Mouse (Mus musculus): ENCODE data around the gene Poln. TPM values are rescaled to one million over a fixed set of nuclear protein-coding genes. Genes with fewer than 3 reads are reported as not detected.

Poln gene
- polyA plus RNA-seq, 1 experiment: not detected

- H3K9me3 ChIP-seq (ENCODE audit: control insufficient read depth, low read length): no peaks in the 10 kb centered on the region
- H3K36me3 ChIP-seq (ENCODE audit: control insufficient read depth): peaks cover 39% of the 10 kb centered on the region
- no peaks in the 10 kb centered on the region for H3K27me3 ChIP-seq (ENCODE audit: control insufficient read depth)
- TF ChIP-seq TAL1 (IDR thresholded peaks at IDR 0.05; ENCODE audit: low read length) (no peak), GATA1 (IDR thresholded peaks at IDR 0.05; ENCODE audit: low read length) (no peak)
- peak overlapping the region; percentile 88 for H3K4me3 ChIP-seq (replicated peaks)
- peaks cover 42% of the 10 kb centered on the region for H3K4me1 ChIP-seq (ENCODE audit: control insufficient read depth)
Observed at GRCm38 (mm10) chr5:34167857-34168256, 1.4 kb downstream of the Poln start.

GRCm38 (mm10) chr5:34165793-34166192 lies 3.5 kb downstream of the Poln start:
- Histone ChIP-seq H3K4me3 (replicated peaks) (peak overlapping the region; percentile 59), H3K36me3 (ENCODE audit: control insufficient read depth) (peaks cover 59% of the 10 kb centered on the region), H3K27me3 (ENCODE audit: control insufficient read depth) (no peaks in the 10 kb centered on the region), H3K9me3 (ENCODE audit: control insufficient read depth, low read length) (no peaks in the 10 kb centered on the region), H3K4me1 (ENCODE audit: control insufficient read depth) (peaks cover 44% of the 10 kb centered on the region)
- TF ChIP-seq TAL1 (IDR thresholded peaks at IDR 0.05; ENCODE audit: low read length) (no peak), GATA1 (IDR thresholded peaks at IDR 0.05; ENCODE audit: low read length) (no peak)

GRCm38 (mm10) chr5:34148476-34148875 lies 20.8 kb downstream of the Poln start:
- TF ChIP-seq GATA1 (IDR thresholded peaks at IDR 0.05; ENCODE audit: low read length) (no peak), TAL1 (IDR thresholded peaks at IDR 0.05; ENCODE audit: low read length) (no peak)
- H3K4me3 ChIP-seq (replicated peaks): no peak overlapping the region
- no peaks in the 10 kb centered on the region for H3K27me3 ChIP-seq (ENCODE audit: control insufficient read depth)
- no peaks in the 10 kb centered on the region for H3K4me1 ChIP-seq (ENCODE audit: control insufficient read depth)
- no peaks in the 10 kb centered on the region for H3K9me3 ChIP-seq (ENCODE audit: control insufficient read depth, low read length)
- H3K36me3 ChIP-seq (ENCODE audit: control insufficient read depth): peaks cover 6% of the 10 kb centered on the region

- TF ChIP-seq GATA1 (IDR thresholded peaks at IDR 0.05; ENCODE audit: low read length) (no peak), TAL1 (IDR thresholded peaks at IDR 0.05; ENCODE audit: low read length) (no peak)
Observed at GRCm38 (mm10) chr5:34147554-34147953, 21.7 kb downstream of the Poln start.

GRCm38 (mm10) chr5:34139751-34140150 lies 29.5 kb downstream of the Poln start:
- no peak overlapping the region for H3K4me3 ChIP-seq (replicated peaks)
- H3K27me3 ChIP-seq (ENCODE audit: control insufficient read depth): no peaks in the 10 kb centered on the region
- H3K36me3 ChIP-seq (ENCODE audit: control insufficient read depth): no peaks in the 10 kb centered on the region
- H3K4me1 ChIP-seq (ENCODE audit: control insufficient read depth): no peaks in the 10 kb centered on the region
- no peaks in the 10 kb centered on the region for H3K9me3 ChIP-seq (ENCODE audit: control insufficient read depth, low read length)
- TF ChIP-seq GATA1 (IDR thresholded peaks at IDR 0.05; ENCODE audit: low read length) (no peak), TAL1 (IDR thresholded peaks at IDR 0.05; ENCODE audit: low read length) (no peak)

More at GRCm38 (mm10) chr5:34147554-34147953, 21.7 kb downstream of the Poln start:
- Histone ChIP-seq H3K4me1 (ENCODE audit: control insufficient read depth) (no peaks in the 10 kb centered on the region), H3K9me3 (ENCODE audit: control insufficient read depth, low read length) (no peaks in the 10 kb centered on the region), H3K4me3 (replicated peaks) (no peak overlapping the region), H3K36me3 (ENCODE audit: control insufficient read depth) (no peaks in the 10 kb centered on the region), H3K27me3 (ENCODE audit: control insufficient read depth) (no peaks in the 10 kb centered on the region)

- no peaks in the 10 kb centered on the region for H3K9me3 ChIP-seq (ENCODE audit: control insufficient read depth, low read length)
- TF ChIP-seq GATA1 (IDR thresholded peaks at IDR 0.05; ENCODE audit: low read length): no peak
- no peak for TF ChIP-seq TAL1 (IDR thresholded peaks at IDR 0.05; ENCODE audit: low read length)
- H3K27me3 ChIP-seq (ENCODE audit: control insufficient read depth): no peaks in the 10 kb centered on the region
- no peak overlapping the region for H3K4me3 ChIP-seq (replicated peaks)
- no peaks in the 10 kb centered on the region for H3K36me3 ChIP-seq (ENCODE audit: control insufficient read depth)
- H3K4me1 ChIP-seq (ENCODE audit: control insufficient read depth): no peaks in the 10 kb centered on the region
Observed at GRCm38 (mm10) chr5:34132731-34133130, 36.5 kb downstream of the Poln start.

GRCm38 (mm10) chr5:34124131-34124530 lies 45.1 kb downstream of the Poln start:
- Histone ChIP-seq H3K36me3 (ENCODE audit: control insufficient read depth) (no peaks in the 10 kb centered on the region), H3K27me3 (ENCODE audit: control insufficient read depth) (no peaks in the 10 kb centered on the region), H3K4me3 (replicated peaks) (no peak overlapping the region), H3K9me3 (ENCODE audit: control insufficient read depth, low read length) (no peaks in the 10 kb centered on the region), H3K4me1 (ENCODE audit: control insufficient read depth) (no peaks in the 10 kb centered on the region)
- TF ChIP-seq TAL1 (IDR thresholded peaks at IDR 0.05; ENCODE audit: low read length): no peak
- no peak for TF ChIP-seq GATA1 (IDR thresholded peaks at IDR 0.05; ENCODE audit: low read length)

- H3K36me3 ChIP-seq (ENCODE audit: control insufficient read depth): no peaks in the 10 kb centered on the region
- H3K9me3 ChIP-seq (ENCODE audit: control insufficient read depth, low read length): no peaks in the 10 kb centered on the region
- H3K4me3 ChIP-seq (replicated peaks): no peak overlapping the region
- H3K4me1 ChIP-seq (ENCODE audit: control insufficient read depth): no peaks in the 10 kb centered on the region
- H3K27me3 ChIP-seq (ENCODE audit: control insufficient read depth): no peaks in the 10 kb centered on the region
- TF ChIP-seq TAL1 (IDR thresholded peaks at IDR 0.05; ENCODE audit: low read length): no peak
- no peak for TF ChIP-seq GATA1 (IDR thresholded peaks at IDR 0.05; ENCODE audit: low read length)
Observed at GRCm38 (mm10) chr5:34119121-34119856, 50.0 kb downstream of the Poln start.

- no peak overlapping the region for H3K4me3 ChIP-seq (replicated peaks)
- H3K9me3 ChIP-seq (ENCODE audit: control insufficient read depth, low read length): no peaks in the 10 kb centered on the region
Observed at GRCm38 (mm10) chr5:34105681-34106080, 63.6 kb downstream of the Poln start.

More at GRCm38 (mm10) chr5:34105681-34106080, 63.6 kb downstream of the Poln start:
- Histone ChIP-seq H3K4me1 (ENCODE audit: control insufficient read depth) (no peaks in the 10 kb centered on the region), H3K27me3 (ENCODE audit: control insufficient read depth) (no peaks in the 10 kb centered on the region), H3K36me3 (ENCODE audit: control insufficient read depth) (no peaks in the 10 kb centered on the region)
- TF ChIP-seq GATA1 (IDR thresholded peaks at IDR 0.05; ENCODE audit: low read length): no peak
- no peak for TF ChIP-seq TAL1 (IDR thresholded peaks at IDR 0.05; ENCODE audit: low read length)
